Mouse (Mus musculus): ENCODE data around the gene Ptbp1.

Gene Ptbp1

DNA sequence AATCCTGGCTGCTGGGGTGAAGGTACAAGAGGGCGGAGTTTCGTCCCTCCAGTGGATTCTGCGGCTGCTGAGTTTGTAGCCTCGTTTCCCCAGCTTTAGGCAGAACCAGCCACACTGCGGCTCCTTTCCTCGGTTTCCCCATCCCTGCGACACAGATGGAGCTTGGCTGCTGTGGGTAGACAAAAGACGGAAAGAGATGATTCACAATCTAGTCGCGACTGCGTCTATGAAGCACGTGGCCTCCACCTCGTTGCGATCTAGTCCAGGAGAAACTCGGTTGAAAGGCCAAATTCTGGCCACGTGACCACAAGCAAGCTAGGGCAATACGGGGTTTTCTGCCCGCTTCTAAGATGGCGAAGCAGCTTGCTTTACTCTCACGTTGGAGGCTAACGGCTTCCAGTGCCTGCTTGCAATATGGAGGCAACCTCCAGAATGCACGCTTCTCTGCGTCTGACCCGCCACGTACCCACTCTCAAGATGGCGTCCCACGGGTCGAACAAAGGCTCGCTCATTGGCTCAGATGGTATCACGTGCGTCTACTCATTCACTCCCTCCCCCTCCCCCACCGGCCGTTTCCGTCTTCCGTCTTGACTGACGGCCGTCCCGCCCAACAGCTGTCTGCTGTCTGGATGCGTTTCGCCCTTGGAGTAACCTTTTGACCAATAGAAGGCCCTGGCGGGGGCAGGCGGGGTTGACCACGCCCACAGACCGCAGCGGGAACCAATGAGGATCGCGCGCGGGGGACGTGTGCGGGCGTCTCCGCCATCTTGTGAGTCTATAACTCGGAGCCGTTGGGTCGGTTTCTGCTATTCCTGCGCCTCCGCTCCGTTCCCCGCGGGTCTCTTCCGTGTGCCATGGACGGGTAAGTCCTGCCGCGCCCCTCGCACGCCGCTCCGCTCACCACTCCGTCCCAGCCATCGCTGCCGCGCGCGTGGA lies at the start of gene Ptbp1:
Gene Ptbp1 (plus strand): TSS at position 568 of the 936 bp plus-strand sequence.
- DNase-seq = peak; percentile 99

GRCm38 (mm10) chr10:79805636-79806035 lies 48.6 kb upstream of the Ptbp1 start:
- no peak for DNase-seq

- DNase-seq = no peak
Measured at GRCm38 (mm10) chr10:79806331-79806730, 47.9 kb upstream of the Ptbp1 start.

DNA sequence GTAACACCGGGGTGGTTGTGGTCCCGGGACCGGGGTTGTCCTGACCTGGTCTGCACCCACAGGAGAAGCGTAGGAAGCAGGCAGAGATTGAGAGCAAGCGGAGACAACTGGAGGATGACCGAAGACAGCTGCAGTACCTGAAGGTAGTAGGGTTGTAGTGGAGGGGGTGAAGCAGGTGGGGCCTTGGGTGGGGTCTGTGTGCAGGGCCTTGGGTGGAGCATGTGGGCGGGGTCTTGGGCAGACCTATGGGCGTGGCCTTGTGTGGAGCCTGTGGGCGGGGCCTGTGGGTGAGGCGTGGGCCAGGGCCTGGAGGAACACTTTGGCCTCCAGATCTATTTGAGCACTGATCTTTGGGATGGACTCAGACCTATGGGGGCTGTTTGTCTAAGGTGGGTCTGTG lies 47.3 kb upstream of the Ptbp1 start:
- no peak for DNase-seq

DNA sequence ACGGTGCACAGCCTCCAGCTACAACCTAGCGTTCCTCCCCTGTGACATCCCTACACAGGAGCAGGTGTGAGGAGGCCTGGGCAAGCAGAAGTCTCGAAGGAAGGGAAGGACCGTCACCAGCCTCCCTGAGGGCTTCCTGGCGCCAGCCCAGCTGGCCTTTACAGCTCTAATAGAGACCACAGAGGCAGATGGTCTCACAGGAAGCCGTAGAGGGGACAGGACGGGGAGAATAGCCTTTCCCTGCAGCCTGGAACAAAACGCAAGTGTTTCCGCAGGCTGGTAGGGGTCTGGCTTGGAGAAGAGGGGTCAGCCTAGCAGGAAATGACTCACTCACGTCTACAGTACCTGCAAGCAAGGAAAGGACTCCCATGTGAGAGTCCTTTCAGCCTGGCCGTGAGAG lies 46.4 kb upstream of the Ptbp1 start:
- DNase-seq = peak; percentile 47 to 53

- DNase-seq = no peak
Measured at GRCm38 (mm10) chr10:79808728-79809127, 45.5 kb upstream of the Ptbp1 start.

- DNase-seq = peak; percentile 86 to 91
Measured at GRCm38 (mm10) chr10:79811736-79812637, 42.2 kb upstream of the Ptbp1 start.

DNA sequence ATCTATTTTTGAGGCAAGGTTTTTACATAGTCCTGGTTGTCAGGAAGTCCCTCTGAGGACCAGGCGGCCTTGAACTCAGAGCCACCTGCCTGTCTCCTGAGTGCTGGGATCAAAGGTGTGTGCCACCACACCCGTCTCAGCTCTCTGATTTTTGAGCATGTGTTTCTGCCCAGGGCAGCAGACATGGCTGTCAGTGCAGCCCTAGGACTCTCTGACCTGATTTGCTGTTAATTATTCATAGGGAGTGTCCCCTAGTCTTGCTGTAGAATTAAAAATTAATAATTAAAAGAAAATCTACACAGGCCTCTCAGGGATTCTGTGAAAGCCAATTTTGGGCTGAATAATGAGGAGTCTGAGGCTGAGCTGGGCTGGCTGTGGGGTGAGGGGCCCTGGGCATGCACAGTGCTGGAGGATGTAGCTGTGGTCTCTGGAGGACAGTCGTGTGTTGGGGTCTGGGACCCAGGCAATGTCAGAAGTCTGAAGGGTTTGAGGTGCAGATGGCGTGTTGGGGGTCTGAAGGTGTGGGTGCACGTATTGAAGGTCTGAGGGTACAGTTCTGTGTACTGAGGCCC lies 39.9 kb upstream of the Ptbp1 start:
- DNase-seq = no peak

DNA sequence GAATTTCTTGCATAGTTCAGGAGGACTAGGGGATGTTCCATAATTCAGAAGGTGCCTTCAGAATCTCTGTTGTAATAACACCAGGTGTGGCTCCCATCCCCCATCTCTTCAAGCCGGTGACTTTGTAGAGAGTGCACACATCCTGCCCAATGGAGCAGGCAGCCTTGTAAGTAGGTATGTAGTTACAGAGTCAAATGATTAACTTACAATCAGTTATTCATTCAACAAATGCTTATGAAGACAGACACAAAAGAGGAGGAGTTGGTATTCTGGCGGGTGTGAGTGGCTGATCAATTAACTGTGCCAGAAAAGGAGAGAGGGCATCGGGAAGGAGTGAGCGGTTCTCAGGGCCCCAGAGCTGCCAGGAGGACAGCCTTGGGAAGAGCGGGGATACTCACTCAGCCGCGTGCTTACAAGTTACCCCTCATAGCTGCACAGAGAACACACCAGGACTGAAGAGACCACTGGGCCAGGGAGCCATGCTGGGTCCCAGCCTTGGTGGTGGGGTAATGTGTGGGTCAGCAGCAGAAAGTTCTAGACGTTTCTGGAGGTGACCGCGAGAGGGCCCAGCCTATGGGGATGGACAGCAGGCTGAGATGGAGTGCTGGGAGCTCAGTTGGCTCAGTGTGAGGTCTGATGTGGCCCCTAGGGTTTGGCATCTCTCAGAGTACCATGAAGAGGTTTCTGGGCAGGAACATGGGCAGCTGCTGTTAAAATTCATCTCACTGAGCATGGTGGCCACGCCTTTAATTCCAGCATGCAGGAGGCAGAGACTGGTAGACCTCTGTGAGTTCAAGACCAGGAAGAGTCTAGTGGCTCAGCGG lies 38.3 kb upstream of the Ptbp1 start:
- no peak for DNase-seq

- no peak for DNase-seq
Measured at GRCm38 (mm10) chr10:79817111-79817510, 37.1 kb upstream of the Ptbp1 start.

DNA sequence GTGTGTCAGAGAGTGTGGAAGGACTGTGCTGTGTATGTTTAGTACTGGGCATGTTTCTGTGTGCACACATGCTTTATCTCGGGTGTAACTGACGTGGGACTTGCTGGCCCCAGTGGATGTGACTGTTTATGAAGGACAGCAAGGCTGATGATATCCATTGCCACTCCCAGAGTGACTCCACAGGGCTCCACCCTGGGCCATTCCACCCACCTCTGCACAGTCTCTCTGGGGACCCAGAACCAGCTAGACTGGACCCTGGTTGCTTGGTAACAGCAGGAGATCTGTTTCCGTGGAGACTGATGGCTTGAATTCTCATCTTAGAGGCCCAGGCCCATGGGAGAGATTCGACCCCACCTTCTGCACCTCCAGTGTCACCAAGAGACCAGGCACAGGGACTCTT lies 36.0 kb upstream of the Ptbp1 start:
- no peak for DNase-seq

GRCm38 (mm10) chr10:79819606-79820005 lies 34.6 kb upstream of the Ptbp1 start:
- DNase-seq = no peak

- DNase-seq = no peak
Measured at GRCm38 (mm10) chr10:79820277-79820676, 34.0 kb upstream of the Ptbp1 start.

DNA sequence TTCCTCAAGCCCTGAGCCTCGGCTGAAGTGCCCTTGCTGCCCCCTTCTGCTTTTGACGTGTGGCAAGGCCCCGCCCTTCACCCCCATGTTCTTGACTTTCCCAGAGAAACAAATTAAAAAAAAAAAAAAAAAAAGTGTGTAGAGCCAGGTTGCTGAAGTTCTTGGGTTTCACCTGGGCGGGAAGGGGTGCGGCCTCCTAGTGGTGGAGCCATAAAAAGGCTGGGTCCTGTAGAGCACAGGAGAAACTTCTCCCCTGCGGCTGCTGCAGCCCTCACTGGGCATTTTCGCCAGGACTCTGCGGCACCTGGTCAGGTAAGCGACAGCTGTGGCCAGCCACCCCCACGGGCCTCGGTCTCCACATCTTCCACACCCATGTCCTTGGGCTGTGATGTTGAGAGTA lies 33.4 kb upstream of the Ptbp1 start, which contains the start of gene Misp:
Gene Misp (plus strand): TSS at position 208 of the 400 bp plus-strand sequence.
- DNase-seq = no peak

DNA sequence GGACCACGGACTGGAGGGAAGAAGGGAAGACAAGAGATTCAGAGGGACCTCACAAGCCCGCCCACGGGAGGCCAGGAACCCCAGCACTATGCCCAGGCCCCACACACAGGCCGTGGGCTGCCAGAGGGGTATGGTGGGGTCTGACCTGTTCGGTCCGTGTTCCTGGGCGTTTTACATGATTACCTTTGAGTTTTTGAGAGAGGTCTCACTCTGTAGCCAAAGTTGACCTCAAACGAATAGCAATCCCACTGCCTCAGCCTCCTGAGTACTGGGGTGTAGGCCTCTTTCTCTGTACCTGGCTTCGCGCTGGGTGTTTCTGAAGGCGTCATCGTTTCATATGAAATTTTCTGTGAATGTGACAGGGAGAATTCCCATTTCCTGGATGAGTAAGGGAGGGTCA lies 32.5 kb upstream of the Ptbp1 start:
- no peak for DNase-seq

GRCm38 (mm10) chr10:79822372-79822771 lies 31.9 kb upstream of the Ptbp1 start:
- no peak for DNase-seq

GRCm38 (mm10) chr10:79823011-79823410 lies 31.2 kb upstream of the Ptbp1 start:
- no peak for DNase-seq

GRCm38 (mm10) chr10:79824413-79824812 lies 29.8 kb upstream of the Ptbp1 start:
- DNase-seq = no peak

DNA sequence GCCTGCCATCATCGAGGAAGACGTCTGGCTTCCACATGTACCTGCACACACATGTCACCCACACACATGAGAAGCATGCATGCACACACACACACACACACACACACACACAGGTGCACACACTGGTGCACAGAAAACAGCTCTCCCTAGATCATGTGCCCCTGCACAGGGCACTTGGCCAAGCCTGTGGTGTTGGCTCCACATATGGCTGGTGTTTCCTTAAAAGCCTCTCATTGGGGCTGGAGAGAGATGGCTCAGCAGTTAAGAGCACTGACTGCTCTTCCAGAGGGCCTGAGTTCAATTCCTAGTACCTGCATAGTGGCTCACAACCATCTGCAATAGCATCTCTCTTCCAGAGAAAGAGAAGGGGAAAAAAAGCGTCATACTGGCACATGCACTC lies 22.6 kb upstream of the Ptbp1 start:
- no peak for DNase-seq

- no peak for DNase-seq
Measured at GRCm38 (mm10) chr10:79832026-79832785, 22.0 kb upstream of the Ptbp1 start.

GRCm38 (mm10) chr10:79832786-79833181 lies 21.4 kb upstream of the Ptbp1 start:
- no peak for DNase-seq

All from cerebellum, adult 18-20 months (tissue).